Mouse (Mus musculus): ENCODE data around the gene Clec16a. TPM values are rescaled to one million over a fixed set of nuclear protein-coding genes. Genes with fewer than 3 reads are reported as not detected.

Gene Clec16a
- polyA plus RNA-seq, 1 experiment from 2014 or later = 12.8 TPM

Other genes starting within 250 kb of the Clec16a start
- gene Emp2, start 231.4 kb upstream of the Clec16a start, polyA plus RNA-seq (2015; fragmentation: Nextera tagmentation; extraction: Ambion mirVana) = 4.4 and 5.5 TPM in 2 replicates
- 0.08 and 0.15 TPM in 2 replicates for gene Tekt5, start 149.8 kb upstream of the Clec16a start, polyA plus RNA-seq (2015; fragmentation: Nextera tagmentation; extraction: Ambion mirVana)
- 41.0 and 44.8 TPM in 2 replicates for gene Nubp1, start 133.4 kb upstream of the Clec16a start, polyA plus RNA-seq (2015; fragmentation: Nextera tagmentation; extraction: Ambion mirVana)
- 0.81 and 0.92 TPM in 2 replicates for gene Tvp23a, start 98.0 kb upstream of the Clec16a start, polyA plus RNA-seq (2015; fragmentation: Nextera tagmentation; extraction: Ambion mirVana)
- 0.02 and 0.05 TPM in 2 replicates for gene Ciita, start 65.3 kb upstream of the Clec16a start, polyA plus RNA-seq (2015; fragmentation: Nextera tagmentation; extraction: Ambion mirVana)
- 3.0 and 3.5 TPM in 2 replicates for gene Dexi, start 2.3 kb upstream of the Clec16a start, polyA plus RNA-seq (2015; fragmentation: Nextera tagmentation; extraction: Ambion mirVana)
- 1.2 and 1.3 TPM in 2 replicates for gene Socs1, start 240.2 kb downstream of the Clec16a start, polyA plus RNA-seq (2015; fragmentation: Nextera tagmentation; extraction: Ambion mirVana)
- gene Tnp2, start 243.3 kb downstream of the Clec16a start, polyA plus RNA-seq (2015; fragmentation: Nextera tagmentation; extraction: Ambion mirVana) = not detected in 2 replicates
- not detected in 2 replicates for gene Prm3, start 245.6 kb downstream of the Clec16a start, polyA plus RNA-seq (2015; fragmentation: Nextera tagmentation; extraction: Ambion mirVana)

Data from liver, embryonic 13.5 days (tissue).